Mouse (Mus musculus): ENCODE measurements around the gene Celsr3. TPM values are rescaled to one million over a fixed set of nuclear protein-coding genes. Genes with fewer than 3 reads are reported as not detected.
A peak's percentile ranks its signal among the peaks of the same experiment; 100 is the strongest.

Gene Celsr3
- total RNA-seq (2021) = 10 to 100 TPM; 57.2 to 62.0 TPM

DNA sequence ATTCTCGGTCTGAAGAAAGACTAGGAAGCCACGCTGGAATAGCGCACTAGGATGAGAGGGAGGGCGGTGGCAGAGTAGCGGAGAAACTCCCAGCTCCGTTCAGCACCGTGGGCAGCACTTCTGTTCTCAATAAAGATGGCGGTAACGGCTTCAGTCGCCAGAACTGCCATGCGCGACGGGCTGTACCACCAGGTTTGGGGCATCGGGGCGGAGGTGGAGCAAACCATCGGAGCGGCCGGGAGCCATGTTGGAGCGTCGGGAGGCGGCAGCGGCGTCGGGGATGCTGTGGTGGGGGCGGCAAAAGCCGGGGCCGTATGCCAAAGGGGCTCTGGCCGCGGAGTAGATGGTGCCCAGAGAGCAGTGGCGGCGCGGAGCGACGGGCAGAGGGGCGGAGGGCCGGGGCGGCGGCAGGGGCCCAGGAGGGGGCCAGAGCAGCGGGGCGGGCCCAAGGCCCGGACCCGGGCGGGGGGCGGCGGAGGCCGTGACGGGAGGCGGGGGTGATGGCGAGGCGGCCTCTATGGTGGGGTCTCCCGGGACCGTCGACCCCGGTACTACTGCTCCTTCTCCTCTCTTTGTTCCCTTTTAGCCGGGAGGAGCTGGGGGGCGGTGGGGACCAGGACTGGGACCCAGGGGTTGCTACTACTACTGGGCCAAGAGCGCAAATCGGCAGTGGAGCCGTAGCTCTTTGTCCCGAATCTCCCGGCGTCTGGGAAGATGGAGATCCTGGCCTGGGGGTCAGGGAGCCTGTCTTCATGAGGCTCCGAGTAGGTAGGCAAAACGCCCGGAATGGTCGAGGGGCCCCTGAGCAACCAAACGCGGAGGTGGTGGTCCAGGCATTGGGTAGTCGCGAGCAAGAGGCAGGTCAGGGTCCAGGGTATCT, at the start of gene Celsr3:
Gene Celsr3 (plus strand): TSS at position 501 of the 880 bp plus-strand sequence.
- DNase-seq (ENCODE audit: extremely low spot score in 1 of 2, low spot score in 2 of 2) = peak; percentile 90 to 91
- intact Hi-C loops (cut with DNase I) = no loop called here

DNA sequence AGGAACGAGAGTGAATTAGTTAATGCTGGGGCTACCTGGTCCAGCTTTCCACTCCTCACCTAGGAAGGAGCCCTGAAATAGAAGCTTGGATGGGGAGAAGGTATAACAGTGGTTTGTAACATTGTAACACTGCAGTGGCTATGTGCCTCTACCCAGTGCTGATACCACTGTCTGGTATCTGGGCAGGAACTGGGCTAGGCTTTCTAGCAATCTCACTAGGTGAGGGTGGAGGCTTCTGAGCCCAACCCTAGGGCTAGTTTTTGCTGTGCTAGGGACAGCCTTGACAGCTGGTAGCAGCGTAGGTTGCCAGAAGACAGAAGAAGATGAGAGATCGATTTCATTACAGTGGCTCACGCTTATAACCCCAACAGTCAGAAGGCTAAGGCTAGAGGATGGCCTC, 49.5 kb upstream of the Celsr3 start:
- intact Hi-C loops (cut with DNase I) = no loop called here
- no peak for DNase-seq (ENCODE audit: extremely low spot score in 1 of 2, low spot score in 2 of 2)

DNA sequence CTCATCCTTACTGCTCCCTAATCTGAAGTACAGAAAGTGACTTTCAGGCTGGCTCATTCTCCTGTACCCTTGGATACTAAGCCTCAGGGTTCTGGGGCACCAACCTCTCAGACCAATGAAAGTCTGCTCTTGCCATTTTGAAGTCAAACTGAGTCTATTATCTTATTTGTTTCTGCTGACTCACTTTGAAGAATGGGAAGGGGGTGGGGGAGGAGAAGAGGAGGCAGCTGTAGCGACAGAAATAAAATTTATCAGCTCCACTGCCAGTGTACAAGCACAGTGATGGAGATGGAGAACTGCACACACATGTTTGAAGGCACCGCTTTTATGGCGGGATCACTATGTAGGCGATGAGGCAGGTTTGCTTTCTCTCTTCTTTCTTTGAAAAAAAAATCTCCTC, 48.8 kb upstream of the Celsr3 start:
- intact Hi-C loops (cut with DNase I) = no loop called here
- DNase-seq (ENCODE audit: extremely low spot score in 1 of 2, low spot score in 2 of 2) = no peak

DNA sequence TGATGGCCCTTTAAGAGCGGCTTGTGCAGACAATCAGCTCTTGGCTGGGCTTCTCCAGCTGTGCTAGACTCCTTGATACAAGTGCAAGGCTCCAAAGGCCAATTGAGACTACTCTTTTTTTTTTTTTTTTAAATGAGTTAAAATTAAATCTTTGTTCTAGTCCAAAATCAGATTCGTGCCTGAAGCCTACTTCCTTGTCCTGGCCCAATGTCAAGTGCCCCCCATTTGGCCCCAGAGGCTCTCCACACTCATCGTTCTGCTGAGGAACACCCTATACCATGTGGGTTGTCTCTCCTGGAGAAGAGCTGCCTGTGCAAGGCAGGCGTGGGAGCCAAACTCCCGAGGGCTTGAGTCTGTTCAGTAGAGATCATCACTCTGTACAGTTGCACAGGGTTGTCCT, 45.2 kb upstream of the Celsr3 start:
- intact Hi-C loops (cut with DNase I) = no loop called here

DNA sequence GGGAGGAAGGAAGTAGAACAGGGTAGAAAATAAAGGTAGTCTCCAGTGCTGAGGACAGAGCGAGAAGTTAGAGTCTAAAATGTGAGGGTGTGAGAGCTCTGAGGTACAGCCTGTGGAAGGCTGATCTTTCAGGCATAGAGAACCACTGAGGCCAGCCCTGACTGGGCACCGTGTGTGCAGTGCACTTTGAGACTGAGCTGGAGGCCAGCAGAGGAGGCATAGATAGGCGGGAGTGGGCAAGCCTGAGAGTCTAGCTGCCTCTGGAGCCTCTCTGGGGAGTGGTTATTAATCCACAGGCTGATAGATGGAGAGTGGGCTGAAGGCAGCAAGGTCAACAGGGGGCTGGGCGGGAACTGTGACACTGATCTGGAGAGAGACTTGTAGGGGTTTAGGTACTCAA, 44.2 kb upstream of the Celsr3 start:
- no peak for DNase-seq (ENCODE audit: extremely low spot score in 1 of 2, low spot score in 2 of 2)
- intact Hi-C loops (cut with DNase I) = no loop called here

More for the DNA sequence above, 45.2 kb upstream of the Celsr3 start:
- DNase-seq (ENCODE audit: extremely low spot score in 1 of 2, low spot score in 2 of 2) = peak in 1 of 2 experiments; percentile 17

DNA sequence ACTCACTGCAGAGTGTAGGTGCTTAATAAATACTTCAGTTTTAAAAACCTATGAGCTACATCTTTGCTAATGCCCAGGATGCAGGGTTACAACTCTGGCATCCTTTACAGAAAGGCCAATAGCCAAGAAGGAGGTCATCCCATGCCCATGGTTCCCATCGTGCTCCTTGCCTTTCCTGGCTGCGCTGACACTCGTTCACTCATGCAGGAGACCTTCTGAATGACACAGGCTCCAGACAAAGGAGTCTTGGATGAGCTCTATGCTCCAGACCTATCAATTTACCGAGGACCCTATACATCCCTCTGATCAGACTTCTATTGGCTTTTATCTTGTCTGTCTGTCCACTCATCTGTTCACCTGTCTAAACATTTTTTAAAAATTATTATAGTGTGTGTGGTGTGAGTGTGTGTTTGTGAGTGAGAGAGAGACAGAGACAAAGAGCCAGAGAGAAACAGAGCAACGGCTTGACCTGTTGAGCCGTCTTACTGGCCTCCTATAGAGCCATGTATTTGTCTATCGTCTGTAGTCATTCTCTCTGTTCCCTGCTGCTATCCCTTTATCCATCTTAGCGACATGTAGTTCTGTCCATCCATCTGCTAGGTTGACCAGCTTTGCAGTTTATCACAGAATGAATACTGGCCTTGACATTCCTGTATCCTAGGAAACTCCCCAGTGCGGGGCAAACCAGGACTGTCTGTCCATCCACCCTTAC, 43.1 kb upstream of the Celsr3 start:
- no peak for DNase-seq (ENCODE audit: extremely low spot score in 1 of 2, low spot score in 2 of 2)
- intact Hi-C loops (cut with DNase I) = no loop called here

DNA sequence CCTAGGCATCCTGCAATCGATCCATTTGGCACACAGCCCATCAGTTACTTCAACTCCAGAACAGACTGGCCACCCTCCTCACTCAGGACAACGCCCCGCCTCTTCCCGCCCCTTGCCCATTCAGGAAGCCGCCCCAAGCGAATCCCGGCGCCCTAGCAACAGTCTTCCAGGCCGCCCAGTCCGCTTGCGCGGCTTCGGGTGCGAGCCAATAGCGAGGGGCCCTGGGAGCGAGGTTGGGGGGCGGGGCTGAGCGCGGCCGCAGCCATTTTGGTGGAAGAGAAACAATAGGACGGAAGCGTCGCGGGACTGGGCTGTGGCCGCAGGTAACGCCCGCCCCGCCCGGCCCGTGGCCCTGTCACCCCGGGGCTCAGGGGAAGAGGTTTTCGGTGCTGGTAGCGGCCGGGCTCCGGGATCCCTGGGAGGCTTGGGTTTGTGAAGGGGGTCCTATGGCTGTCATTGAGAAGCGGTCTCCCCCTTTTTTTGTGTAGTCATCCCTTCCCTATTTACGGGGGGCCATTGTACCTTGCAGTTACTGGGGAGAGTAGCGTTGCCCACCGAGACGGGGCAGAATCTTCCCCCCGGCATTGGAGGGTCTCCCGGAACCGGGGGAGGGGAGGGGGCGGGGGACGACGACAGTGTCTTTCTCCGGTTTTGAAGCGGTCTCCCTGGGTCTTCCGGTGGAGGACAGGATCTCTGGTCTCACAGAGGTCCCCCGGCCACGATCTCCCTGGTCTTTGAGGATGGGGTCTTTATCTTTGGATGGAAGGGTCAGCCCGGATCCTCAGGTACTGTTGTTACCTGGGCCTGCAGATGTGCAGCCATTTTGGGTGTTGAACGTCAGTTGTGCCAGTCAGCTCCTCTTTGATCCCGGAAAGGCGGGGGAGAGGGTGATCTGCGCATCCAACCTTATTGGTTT, 42.3 kb upstream of the Celsr3 start, which contains the start of gene Ip6k2:
Gene Ip6k2 (plus strand): TSS at position 249 of the 916 bp plus-strand sequence.
- intact Hi-C loops (cut with DNase I) = no loop called here
- DNase-seq (ENCODE audit: extremely low spot score in 1 of 2, low spot score in 2 of 2) = peak; percentile 95 to 99

DNA sequence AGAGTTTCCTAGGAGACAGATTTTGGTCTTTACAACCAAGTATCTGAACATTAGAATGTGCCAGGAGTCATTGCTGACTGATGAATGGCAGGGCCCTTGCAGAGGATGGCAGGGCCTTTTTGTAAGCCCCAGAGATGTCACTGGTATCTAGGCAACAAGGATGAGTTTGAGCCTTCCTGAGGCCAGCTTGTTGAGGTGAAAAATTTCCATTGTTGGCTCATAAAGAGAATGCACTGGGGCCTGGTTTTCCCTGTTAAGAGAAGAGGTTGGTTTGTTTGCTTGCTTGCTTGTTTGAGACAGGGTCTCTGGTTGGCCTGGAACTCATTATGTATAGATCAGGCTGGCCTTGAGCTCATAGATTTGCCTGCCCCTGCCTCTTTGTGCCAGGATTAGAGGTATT, 40.7 kb upstream of the Celsr3 start:
- intact Hi-C loops (cut with DNase I) = no loop called here
- no peak for DNase-seq (ENCODE audit: extremely low spot score in 1 of 2, low spot score in 2 of 2)

DNA sequence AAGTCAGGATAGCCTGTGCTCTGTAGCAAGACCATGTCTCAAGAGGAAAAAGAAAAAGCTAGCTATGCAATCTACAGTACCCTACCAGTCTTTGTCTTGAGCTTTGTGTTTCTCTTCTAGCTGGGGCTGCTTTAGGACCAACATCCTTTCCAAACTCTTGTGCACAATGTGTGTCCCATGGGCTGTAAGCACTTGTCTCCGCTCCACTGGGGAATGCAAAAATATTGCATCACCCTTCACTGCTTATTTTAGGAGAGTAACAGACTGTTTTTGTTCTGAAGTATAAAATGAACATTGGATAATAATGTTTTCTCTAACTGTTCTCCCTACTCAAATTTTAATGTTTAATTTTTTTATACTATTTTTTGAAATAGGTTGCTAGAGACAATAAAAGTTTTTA, 39.6 kb upstream of the Celsr3 start:
- no peak for DNase-seq (ENCODE audit: extremely low spot score in 1 of 2, low spot score in 2 of 2)
- intact Hi-C loops (cut with DNase I) = no loop called here

DNA sequence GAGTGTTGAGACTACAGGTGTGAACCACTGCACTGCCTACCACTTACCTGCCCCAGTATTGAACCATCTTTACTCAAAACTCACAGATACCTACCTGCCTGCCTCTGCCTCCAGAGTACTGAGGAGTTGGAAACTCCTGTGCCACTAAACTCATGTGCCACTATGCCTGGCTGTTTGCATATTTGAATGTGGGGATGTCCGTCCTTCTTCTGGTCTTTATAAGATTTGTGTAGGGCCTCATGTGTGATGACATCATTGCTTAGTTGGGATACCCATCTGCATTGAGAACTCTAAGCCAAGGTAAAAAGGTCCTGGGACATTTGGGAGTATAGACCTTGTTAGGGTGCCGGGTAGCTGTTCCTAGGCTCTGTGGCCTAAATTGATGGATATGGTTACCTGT, 39.0 kb upstream of the Celsr3 start:
- DNase-seq (ENCODE audit: extremely low spot score in 1 of 2, low spot score in 2 of 2) = no peak
- intact Hi-C loops (cut with DNase I) = no loop called here

DNA sequence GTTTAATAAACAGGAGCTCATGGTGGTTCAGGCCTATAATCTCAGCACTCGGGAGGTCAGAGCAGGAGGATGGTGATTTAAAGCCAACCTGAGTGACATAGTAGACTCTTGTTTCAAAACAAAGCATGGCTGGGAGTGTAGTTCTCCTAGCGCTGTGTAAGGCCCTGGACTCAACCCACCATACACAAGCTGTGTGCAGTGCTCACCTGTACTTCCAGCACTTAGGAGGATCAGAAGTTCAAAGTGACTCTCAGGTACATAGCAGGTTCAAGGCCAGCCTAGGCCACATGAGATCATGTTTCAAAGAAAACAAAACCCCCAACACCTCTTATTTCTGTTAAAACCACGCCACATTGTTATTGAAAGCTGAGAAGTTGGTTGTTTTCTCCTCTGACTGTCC, 37.4 kb upstream of the Celsr3 start:
- intact Hi-C loops (cut with DNase I) = no loop called here
- DNase-seq (ENCODE audit: extremely low spot score in 1 of 2, low spot score in 2 of 2) = no peak

DNA sequence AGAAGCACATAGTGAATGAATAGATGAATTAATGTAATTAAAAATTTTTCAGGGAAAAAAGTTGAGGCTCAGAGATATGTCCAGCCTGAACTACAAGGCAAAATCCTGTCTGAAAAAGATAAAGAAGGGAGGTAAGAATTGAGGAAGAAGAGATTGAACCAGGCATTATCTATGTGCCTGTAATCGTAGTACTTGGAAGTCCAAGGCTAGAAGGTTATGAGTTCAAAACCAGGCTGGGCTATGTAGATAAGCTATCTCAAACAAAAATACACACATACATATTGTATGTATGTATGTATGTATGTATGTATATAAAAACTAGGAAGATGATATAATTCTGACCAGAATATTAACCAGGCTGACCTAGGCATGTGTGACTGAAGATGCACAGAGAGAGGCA, 33.8 kb upstream of the Celsr3 start:
- no peak for DNase-seq (ENCODE audit: extremely low spot score in 1 of 2, low spot score in 2 of 2)
- intact Hi-C loops (cut with DNase I) = no loop called here

DNA sequence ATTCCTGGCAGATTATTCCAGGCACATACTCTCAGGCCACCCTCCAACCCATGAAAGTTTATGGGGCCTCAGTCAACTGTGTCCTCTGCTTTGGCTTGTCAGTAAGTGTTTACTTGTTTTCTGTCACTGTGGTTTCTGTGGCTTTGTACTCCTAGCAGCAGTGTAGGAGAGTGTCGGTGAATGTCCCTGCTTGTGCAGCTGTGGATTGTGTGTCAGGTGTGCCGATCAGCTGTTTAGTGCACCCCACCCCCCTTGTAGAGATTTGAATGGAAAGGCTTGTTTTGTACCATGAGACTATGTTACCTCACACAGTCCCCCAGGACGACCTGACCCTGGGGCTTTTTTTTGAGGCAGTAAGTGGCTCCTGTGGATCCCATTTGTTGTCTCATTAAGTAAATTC, 33.4 kb upstream of the Celsr3 start:
- intact Hi-C loops (cut with DNase I) = no loop called here
- no peak for DNase-seq (ENCODE audit: extremely low spot score in 1 of 2, low spot score in 2 of 2)

DNA sequence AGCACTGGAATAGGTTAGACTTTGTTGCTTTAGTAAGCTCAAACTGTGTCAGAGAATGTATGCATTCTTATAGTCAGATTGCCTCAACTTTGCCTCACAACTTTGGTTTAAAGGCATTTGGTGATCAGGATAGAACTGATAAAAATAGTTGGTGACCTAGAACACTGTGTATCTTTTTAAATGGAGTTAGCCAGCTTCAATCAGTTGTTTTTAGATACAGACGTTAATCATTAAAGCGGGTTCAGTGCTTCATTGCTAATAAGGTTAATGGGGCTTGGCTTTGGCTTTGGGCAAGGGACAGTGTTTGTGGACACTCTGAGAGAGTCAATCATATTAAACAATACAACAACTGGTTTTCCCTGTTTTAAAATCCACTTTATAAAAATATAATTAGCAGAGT, 30.8 kb upstream of the Celsr3 start:
- no peak for DNase-seq (ENCODE audit: extremely low spot score in 1 of 2, low spot score in 2 of 2)
- intact Hi-C loops (cut with DNase I) = no loop called here

DNA sequence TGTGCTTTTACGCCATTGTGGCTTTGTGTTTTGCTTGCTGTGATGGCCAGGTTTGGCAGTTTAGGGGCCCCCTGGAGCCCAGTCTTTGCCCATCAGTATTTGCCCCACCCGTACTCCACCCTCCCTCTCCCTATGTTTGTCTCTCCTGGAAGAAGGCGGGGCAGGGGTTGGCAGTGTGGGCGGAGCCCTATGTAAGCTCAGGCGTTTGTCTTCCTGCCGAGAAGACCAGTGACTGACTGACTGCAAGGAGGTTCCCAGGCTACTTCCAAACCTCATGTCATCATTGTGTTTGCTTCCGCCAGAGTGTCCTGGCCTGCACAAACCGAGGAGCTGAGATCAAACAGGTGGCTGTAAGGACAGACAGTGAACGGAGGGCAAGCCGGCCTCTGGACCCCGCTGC, 30.4 kb upstream of the Celsr3 start:
- DNase-seq (ENCODE audit: extremely low spot score in 1 of 2, low spot score in 2 of 2) = peak in 1 of 2 experiments; percentile 51
- intact Hi-C loops (cut with DNase I) = no loop called here

DNA sequence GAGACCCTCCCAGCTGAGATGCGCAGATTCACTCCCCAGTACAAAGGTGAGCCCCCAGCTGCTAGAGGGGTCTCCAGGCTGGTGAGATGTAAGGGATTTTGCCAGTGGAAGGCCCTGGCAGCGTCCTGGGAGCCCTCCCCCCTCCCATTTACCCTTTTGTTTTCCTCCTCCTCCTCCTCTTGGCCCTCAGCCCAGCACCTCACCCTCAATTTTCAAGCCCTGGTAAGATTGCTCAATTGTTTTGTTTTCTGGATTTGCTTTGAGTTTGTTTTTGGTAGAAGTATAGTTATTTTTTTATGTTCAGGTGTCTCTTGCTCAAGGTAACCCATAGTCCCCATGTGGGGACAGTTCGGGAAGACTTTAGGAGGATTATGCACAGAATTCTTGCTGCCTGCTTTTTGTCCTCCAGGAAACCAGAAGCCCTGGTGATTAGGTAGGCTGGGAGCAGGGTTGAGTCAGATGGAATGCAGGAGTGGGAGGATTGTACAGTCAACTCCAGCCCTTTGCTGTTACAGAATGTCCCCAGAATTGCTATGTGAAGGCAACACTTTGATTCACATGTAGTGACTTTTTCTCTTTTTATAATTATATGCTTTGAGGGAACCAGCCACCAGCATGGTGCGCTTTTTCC, 29.7 kb upstream of the Celsr3 start:
- intact Hi-C loops (cut with DNase I) = no loop called here
- no peak for DNase-seq (ENCODE audit: extremely low spot score in 1 of 2, low spot score in 2 of 2)

DNA sequence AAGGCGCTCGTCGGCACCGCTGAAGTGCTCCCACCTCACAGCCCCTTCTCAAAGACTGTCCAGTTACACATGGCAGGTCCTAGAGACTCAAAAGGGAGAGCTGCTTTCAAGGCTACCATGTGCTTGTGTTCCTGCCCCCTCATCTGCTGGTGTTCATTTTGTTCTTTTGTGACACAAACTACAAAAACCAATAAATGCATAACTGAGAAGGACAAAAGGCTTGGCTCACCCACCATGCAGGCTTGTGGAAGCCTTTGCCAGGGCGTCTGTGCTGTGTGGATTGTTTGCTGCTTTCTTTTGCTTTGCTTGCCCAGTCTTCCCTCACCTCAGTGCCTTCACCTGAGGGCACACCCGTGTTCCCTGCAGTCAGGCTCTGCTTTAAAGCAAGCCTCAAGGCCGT, 28.6 kb upstream of the Celsr3 start:
- intact Hi-C loops (cut with DNase I) = no loop called here
- DNase-seq (ENCODE audit: extremely low spot score in 1 of 2, low spot score in 2 of 2) = no peak

DNA sequence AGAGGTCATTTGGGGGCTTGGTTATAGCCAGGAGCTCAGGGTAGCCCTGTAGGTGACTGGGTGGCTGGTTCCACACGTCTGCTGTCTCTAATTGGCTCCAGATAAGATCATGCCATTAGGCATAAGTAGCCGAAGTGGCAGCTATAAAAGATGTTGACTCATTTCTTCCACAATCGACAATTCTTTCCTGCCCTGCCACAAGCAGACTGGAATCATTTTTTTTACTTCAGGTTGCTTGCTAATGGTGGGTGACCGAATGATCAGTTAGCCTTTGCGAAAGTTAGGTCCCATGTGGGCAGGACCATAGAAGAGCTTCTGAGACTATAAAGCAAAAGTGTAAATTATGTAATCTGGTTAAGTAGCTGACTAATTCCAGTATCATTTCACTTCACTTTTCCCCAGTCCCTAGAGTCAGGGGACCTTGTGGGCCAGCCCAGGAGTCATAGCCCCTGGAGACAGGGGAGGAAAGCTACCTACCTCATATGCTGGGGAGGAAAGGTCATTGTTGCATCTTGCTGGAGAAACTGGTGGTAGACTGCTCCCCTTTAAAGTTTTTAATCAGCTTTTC, 27.5 kb upstream of the Celsr3 start:
- intact Hi-C loops (cut with DNase I) = no loop called here
- no peak for DNase-seq (ENCODE audit: extremely low spot score in 1 of 2, low spot score in 2 of 2)
